Comparison of ENCODE assay signal across 10 mouse cellular contexts in genomic region chr1:152287566-152288490, GRCm38 (mm10).
A peak's percentile ranks its signal among the peaks of the same experiment; 100 is the strongest.
DNase-seq lines count a peak whose midpoint lies in the region; TF ChIP-seq lines count a peak whose summit lies in the region.
"Had no signal": no experiment of that assay in that cellular context is flagged by ENCODE, and none has a peak within 500 bp of the region (broad histone marks: within the 10 kb centered on the region; RNA-seq: fewer than 3 reads in every experiment).

No protein-coding gene starts in this region.

- peak overlapping the region; percentile 31; the same call in 1 of the 2 replicates for H3K27ac ChIP-seq in heart, embryonic 10.5 days
- H3K27ac ChIP-seq in kidney, adult 2 months (ENCODE audit: insufficient read depth, low read depth, low read length), result no peak overlapping the region

- 70% methylated on average over 15 of the region's 15 CpGs for WGBS in heart, embryonic 10.5 days
- 55% methylated on average over 15 of the region's 15 CpGs for WGBS in kidney, adult 2 months

- no peaks in the 10 kb centered on the region for H3K36me3 ChIP-seq in heart, embryonic 10.5 days
- H3K36me3 ChIP-seq in megakaryocyte, embryonic 14.5 days (replicated peaks; ENCODE audit: low read length), result peaks cover 4% of the 10 kb centered on the region
- H3K36me3 ChIP-seq in kidney, adult 2 months (ENCODE audit: control insufficient read depth, insufficient read depth, low read length), result no peaks in the 10 kb centered on the region

- no peaks in the 10 kb centered on the region for H3K9me3 ChIP-seq in heart, embryonic 10.5 days
- no peaks in the 10 kb centered on the region for H3K9me3 ChIP-seq in megakaryocyte, embryonic 14.5 days

- no peak for DNase-seq in heart, embryonic 10.5 days (ENCODE audit: low spot score)
- DNase-seq in heart, postnatal 10 days, result no peak
- DNase-seq in CD4-positive, CD25-positive, alpha-beta regulatory T cell, adult 2 months (ENCODE audit: low read depth, low spot score), result peak; percentile 68
- peak; percentile 40 to 50 for DNase-seq in cerebellum, adult 18-20 months
- no peak for DNase-seq in Muller cell, postnatal 12 days (ENCODE audit: inconsistent ontology term)
- no peak for DNase-seq in kidney, adult 2 months
- no peak for DNase-seq in ovary, postnatal 10 days (ENCODE audit: low spot score)
- DNase-seq: lung, postnatal 10 days; right cerebral cortex, postnatal 4 days had no signal

- no peak for TF ChIP-seq CTCF in kidney, adult 2 months (conservative IDR thresholded peaks at IDR 0.05; ENCODE audit: insufficient read depth, insufficient read length, low read depth, low read length)

- no peak for TF ChIP-seq POLR2A in kidney, adult 2 months (IDR thresholded peaks at IDR 0.05; ENCODE audit: low read depth, low read length)

- intact Hi-C loops in heart, postnatal 10 days (cut with DNase I), result loop anchor here (5.0 kb wide), 1 partner anchor 201 kb away; no protein-coding TSS in a partner anchor

- no peak overlapping the region for H3K4me3 ChIP-seq in heart, embryonic 10.5 days
- H3K4me3 ChIP-seq in megakaryocyte, embryonic 14.5 days (replicated peaks), result peak overlapping the region; percentile 87
- H3K4me3 ChIP-seq in kidney, adult 2 months (ENCODE audit: insufficient read depth, low read depth, low read length), result no peak overlapping the region

- H3K27me3 ChIP-seq in heart, embryonic 10.5 days (ENCODE audit: insufficient read depth, poor library complexity, severe bottlenecking), result no peaks in the 10 kb centered on the region; the same call in 1 of the 2 replicates
- H3K27me3 ChIP-seq in megakaryocyte, embryonic 14.5 days (replicated peaks), result no peaks in the 10 kb centered on the region
- no peaks in the 10 kb centered on the region for H3K27me3 ChIP-seq in kidney, adult 2 months (replicated peaks; ENCODE audit: control insufficient read depth, insufficient read depth, low read length)

- H3K4me1 ChIP-seq in heart, embryonic 10.5 days, result peaks cover 38% of the 10 kb centered on the region
- peaks cover 86% of the 10 kb centered on the region for H3K4me1 ChIP-seq in megakaryocyte, embryonic 14.5 days
- H3K4me1 ChIP-seq in kidney, adult 2 months (ENCODE audit: control insufficient read depth, insufficient read depth, low read length), result peaks cover 3% of the 10 kb centered on the region; the same call in 1 of the 2 replicates

Comparison
In these comparisons a context has a peak if more than half of its experiments do, and no peak if none do; other contexts are left out.
1. DNase-seq: peak in CD4-positive, CD25-positive, alpha-beta regulatory T cell, adult 2 months (single experiment) and cerebellum, adult 18-20 months (2 of 2); none in heart, embryonic 10.5 days (single experiment), heart, postnatal 10 days (0 of 2), Muller cell, postnatal 12 days (single experiment), kidney, adult 2 months (single experiment) and ovary, postnatal 10 days (single experiment).